In the genomic region with DNA sequence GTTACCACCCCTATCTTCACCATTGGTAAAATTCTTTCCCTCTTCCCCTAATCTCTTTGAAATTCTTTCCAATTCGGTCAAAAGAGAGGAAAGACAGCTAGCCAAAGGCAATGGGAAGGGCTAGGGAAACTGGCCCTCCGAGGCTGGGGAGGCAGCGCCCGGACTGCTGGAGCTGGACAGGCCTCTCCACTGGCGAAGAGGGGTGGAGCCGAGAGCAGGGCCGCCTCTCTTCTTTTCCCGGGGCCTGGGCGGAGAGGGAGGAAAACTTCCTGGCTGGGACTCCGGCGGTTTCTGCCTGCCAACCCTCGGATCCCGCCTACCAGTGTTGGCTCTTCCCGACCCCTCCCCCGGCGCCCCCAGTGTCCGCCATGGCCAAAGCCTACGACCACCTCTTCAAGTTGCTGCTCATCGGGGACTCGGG, we compare ENCODE assay signal across 8 mouse cellular contexts. TPM values are rescaled to one million over a fixed set of nuclear protein-coding genes. Genes with fewer than 3 reads are reported as not detected.
DNase-seq lines count a peak whose midpoint lies in the region; ATAC-seq lines count a peak whose summit lies in the region.

No protein-coding gene starts in this region.

- ATAC-seq in CD4-positive, CD25-positive, alpha-beta regulatory T cell, adult 4 months = no peak

- peak; percentile 86 for DNase-seq in adipocyte (ENCODE audit: low spot score)
- DNase-seq in cerebellum, postnatal 14 days = peak; percentile 58 to 61
- DNase-seq in forelimb bud, embryonic 11.5 days (ENCODE audit: low read depth, low spot score) = peak; percentile 47
- DNase-seq in heart, postnatal 4 days = peak; percentile 87
- DNase-seq in layer of hippocampus, postnatal 25 days (ENCODE audit: extremely low spot score in 1 of 2, low spot score in 1 of 2) = peak; percentile 18 to 35
- DNase-seq in lung, postnatal 36 days = peak; percentile 89
- peak; percentile 70 to 71 for DNase-seq in right cerebral cortex, postnatal 10 days (ENCODE audit: low spot score in 2 of 2)

RNA-seq across cellular contexts. Expression of a gene that starts 7.0 kb away (rescaled TPM):
- 10 to 100 TPM; 14.8 to 19.0 TPM for total RNA-seq in heart, postnatal 4 days (2021)
- 1 to 10 TPM; 7.5 to 8.9 TPM for total RNA-seq in layer of hippocampus, postnatal 25 days (2021)
- polyA plus RNA-seq in CD4-positive, CD25-positive, alpha-beta regulatory T cell, adult 4 months (2017; shearing (Covaris generic)) = under 1 TPM in 1 of 2 experiments, not detected in 1; 0.58 TPM

RNA-seq across cellular contexts. Expression of a gene that starts 7.1 kb away (rescaled TPM):
- 1,000 to 10,000 TPM; 1,313 to 1,450 TPM for total RNA-seq in heart, postnatal 4 days (2021)
- total RNA-seq in layer of hippocampus, postnatal 25 days (2021) = 100 to 1,000 TPM; 806 to 871 TPM
- polyA plus RNA-seq in CD4-positive, CD25-positive, alpha-beta regulatory T cell, adult 4 months (2017; shearing (Covaris generic)) = 1,000 to 10,000 TPM; 7,118 to 8,557 TPM

RNA-seq across cellular contexts. Expression of a gene that starts 10.9 kb away (rescaled TPM):
- total RNA-seq in heart, postnatal 4 days (2021) = 10 to 100 TPM; 40.9 to 47.4 TPM
- 10 to 100 TPM; 42.4 to 43.4 TPM for total RNA-seq in layer of hippocampus, postnatal 25 days (2021)
- 10 to 100 TPM; 60.5 to 75.2 TPM for polyA plus RNA-seq in CD4-positive, CD25-positive, alpha-beta regulatory T cell, adult 4 months (2017; shearing (Covaris generic))

RNA-seq across cellular contexts. Expression of a gene that starts 22.8 kb away (rescaled TPM):
- total RNA-seq in heart, postnatal 4 days (2021) = under 1 TPM; 0.18 to 0.19 TPM
- not detected for total RNA-seq in layer of hippocampus, postnatal 25 days (2021)
- under 1 TPM in 1 of 2 experiments, not detected in 1; 0.20 TPM for polyA plus RNA-seq in CD4-positive, CD25-positive, alpha-beta regulatory T cell, adult 4 months (2017; shearing (Covaris generic))

RNA-seq across cellular contexts. Expression of a gene that starts 27.4 kb away (rescaled TPM):
- total RNA-seq in heart, postnatal 4 days (2021) = 100 to 1,000 TPM; 101 to 106 TPM
- total RNA-seq in layer of hippocampus, postnatal 25 days (2021) = 10 to 100 TPM; 49.9 to 51.1 TPM
- 10 to 100 TPM; 36.5 to 50.4 TPM for polyA plus RNA-seq in CD4-positive, CD25-positive, alpha-beta regulatory T cell, adult 4 months (2017; shearing (Covaris generic))

Comparison
In these comparisons a context has a peak if more than half of its experiments do, and no peak if none do; other contexts are left out.
1. DNase-seq: peak in every context shown above with its lines; median percentile 89 in lung, postnatal 36 days; 87 in heart, postnatal 4 days; 86 in adipocyte; 70 in right cerebral cortex, postnatal 10 days; 60 in cerebellum, postnatal 14 days; 47 in forelimb bud, embryonic 11.5 days; 26 in layer of hippocampus, postnatal 25 days.